Mouse (Mus musculus): ENCODE measurements around the gene Atp10b.

GRCm38 (mm10) chr11:43200089-43200488 lies 50.4 kb downstream of the Atp10b start:
- TF ChIP-seq CTCF (IDR thresholded peaks at IDR 0.05; ENCODE audit: insufficient read depth, low read length) = no peak
- no peak for TF ChIP-seq POLR2A (IDR thresholded peaks at IDR 0.05; ENCODE audit: borderline replicate concordance, extremely low read depth, low read depth, low read length)

Data from lung, adult 2 months (tissue).